Mouse (Mus musculus) left cerebral cortex, adult 18-20 months (tissue): Measurements from ENCODE around the gene F12. TPM values are rescaled to one million over a fixed set of nuclear protein-coding genes. Genes with fewer than 3 reads are reported as not detected.

ENCODE experiments used
- DNase-seq, 2 experiments: peaks; one replicate each; pipeline ENCODE4 v3.0.0; 2021 to 2022; ENCODE audit warnings: low spot score in 2 of 2, mixed read lengths in 1 of 2
- long read RNA-seq, 2 experiments: library from polyadenylated mRNA; stranded (forward); transcript quantifications; one replicate each; pipeline ENCODE4 v2.0.0; 2021
- total RNA-seq, 2 experiments: library from RNA; stranded (reverse); gene quantifications; 2 replicates each; pipeline ENCODE4 v1.2.3; 2021

The F12 gene
- under 1 TPM; 0.33 to 0.68 TPM for total RNA-seq
- long read RNA-seq, experiment 1, partial matches to known transcripts = 2 of 3 reads
- long read RNA-seq, experiment 1, other reads (novel, unspliced or antisense) = 1 of 3 reads
- long read RNA-seq, experiment 2, partial matches to known transcripts = 2 of 3 reads
- long read RNA-seq, experiment 2, other reads (novel, unspliced or antisense) = 1 of 3 reads

GRCm38 (mm10) chr13:55426613-55427012 lies at the start of gene F12:
Gene F12, minus strand, starts transcription at chr13:55426793.
- DNase-seq = no peak

DNA sequence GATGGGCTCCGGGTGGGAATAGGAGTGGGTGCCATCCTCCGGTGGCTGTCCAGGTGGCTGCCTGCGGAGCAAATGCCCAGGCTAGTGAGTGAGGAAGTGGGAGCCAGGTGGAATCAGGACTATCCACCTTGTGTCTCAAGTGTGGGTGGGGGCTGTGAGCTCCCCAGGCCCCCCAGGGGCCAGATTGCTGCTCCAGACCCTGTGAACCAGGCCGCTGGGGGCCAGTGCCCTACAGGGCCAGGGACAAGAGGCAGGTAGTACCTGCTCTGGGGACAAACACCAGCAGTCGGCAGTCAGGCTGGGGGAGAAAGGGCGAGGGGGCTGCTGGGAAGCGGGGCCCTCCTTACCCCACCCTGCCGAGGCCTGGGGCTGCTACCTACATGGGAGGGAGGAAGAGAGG lies 49.7 kb upstream of the F12 start:
- DNase-seq = no peak

DNA sequence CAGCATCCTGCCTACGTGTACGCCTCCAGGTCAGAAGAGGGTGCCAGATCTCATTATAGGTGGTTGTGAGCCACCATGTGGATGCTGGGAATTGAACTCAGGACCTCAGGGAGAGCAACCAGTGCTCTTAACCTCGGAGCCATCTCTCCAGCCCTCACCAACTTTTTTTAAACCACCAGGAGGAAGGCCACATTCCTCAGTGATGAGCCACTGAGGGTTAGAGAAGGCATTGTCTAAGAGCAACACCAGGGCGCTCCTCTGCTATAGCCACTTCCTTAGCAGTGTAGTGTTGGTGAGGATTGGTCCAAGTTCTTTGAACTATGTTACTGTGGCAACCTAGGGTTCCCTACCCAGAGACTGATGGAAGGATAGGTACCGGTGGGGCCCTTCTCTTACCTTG lies 49.2 kb upstream of the F12 start:
- DNase-seq = no peak

DNA sequence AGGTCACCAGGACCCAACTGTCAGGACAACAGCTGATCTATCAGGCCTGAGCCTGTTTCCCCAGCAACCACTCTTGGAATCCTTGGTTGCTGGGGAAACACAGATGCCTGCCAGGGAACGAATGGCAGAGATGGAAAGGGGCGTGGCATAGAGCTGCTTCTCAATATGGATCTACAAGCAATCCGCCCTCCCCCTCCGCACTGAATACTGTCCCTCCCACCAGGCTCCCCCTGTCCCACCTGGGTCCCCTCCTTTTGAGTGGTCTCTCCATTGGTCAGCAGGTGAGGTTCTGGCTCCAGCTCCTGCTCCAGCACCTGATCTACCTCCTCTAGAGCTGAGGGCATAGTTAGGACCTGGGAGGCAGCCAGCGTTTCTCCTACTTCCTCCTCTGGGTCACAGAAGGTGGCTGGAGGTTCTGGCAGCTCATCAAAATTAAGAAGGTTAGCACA lies 48.1 kb upstream of the F12 start:
- peak in 1 of 2 experiments; percentile 74 for DNase-seq

- DNase-seq = no peak
Measured at GRCm38 (mm10) chr13:55473961-55474360, 47.4 kb upstream of the F12 start.

GRCm38 (mm10) chr13:55473076-55473831 lies 46.7 kb upstream of the F12 start:
- no peak for DNase-seq

- peak; percentile 72 to 84 for DNase-seq
Measured at GRCm38 (mm10) chr13:55472132-55473022, 45.8 kb upstream of the F12 start.

GRCm38 (mm10) chr13:55471819-55472131 lies 45.2 kb upstream of the F12 start:
- no peak for DNase-seq

- peak; percentile 72 to 80 for DNase-seq
Measured at GRCm38 (mm10) chr13:55471156-55471818, 44.7 kb upstream of the F12 start.

GRCm38 (mm10) chr13:55470372-55470771 lies 43.8 kb upstream of the F12 start:
- peak in 1 of 2 experiments; percentile 57 for DNase-seq

DNA sequence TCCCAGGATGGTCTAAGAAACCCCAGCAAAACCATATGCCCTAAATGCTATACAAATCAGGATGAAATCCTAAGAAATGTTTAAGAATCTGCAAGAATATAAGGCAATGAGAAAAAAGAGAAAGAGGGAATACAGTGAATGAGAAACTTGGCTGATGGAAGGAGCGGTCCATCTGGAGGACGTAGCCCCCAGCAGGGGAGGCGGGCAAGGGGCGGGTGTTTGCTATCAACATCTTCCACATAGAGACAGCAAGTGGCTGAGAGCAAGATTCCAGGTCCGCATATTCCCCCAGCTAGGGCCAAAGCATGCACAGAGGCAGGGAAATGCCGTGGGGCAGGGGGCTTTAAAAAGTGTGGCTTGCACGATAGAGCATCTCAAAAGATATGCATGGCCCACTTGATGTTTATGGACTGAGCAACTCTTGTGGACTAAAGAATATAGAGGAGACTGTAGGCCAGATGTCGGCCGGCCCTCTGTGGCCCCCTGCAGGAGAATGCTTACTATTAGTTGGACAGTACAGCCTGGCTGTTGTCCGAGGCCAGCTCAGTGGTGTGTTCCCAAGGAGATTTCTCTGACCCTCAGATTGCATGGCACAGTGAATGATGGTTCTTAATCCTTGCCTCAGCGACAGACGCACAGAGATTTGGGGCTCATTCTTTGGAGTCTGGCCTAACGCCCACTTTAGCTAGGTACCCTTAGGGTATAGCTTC lies 42.4 kb upstream of the F12 start:
- no peak for DNase-seq

GRCm38 (mm10) chr13:55465830-55466440 lies 39.3 kb upstream of the F12 start:
- no peak for DNase-seq

DNA sequence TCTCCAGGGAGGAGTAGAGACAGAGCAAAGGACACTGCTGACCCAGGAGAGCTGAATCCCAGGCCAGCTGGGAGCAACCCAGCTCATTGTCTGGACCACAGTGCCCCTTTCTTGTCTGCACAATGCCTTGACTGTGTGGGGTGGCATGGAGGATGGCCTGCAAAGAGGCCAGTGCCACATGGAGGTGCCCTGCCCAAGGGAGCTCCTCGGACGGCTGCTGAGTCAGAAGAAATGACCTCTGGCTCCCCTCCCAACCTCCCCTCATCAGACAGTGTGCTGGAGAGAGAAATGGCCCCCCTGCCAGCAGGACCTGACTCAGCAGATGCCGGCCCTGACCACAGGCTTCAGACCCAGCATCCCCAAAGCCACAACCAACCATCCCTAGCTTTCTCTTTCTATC lies 38.6 kb upstream of the F12 start:
- peak in 1 of 2 experiments; percentile 37 for DNase-seq

DNA sequence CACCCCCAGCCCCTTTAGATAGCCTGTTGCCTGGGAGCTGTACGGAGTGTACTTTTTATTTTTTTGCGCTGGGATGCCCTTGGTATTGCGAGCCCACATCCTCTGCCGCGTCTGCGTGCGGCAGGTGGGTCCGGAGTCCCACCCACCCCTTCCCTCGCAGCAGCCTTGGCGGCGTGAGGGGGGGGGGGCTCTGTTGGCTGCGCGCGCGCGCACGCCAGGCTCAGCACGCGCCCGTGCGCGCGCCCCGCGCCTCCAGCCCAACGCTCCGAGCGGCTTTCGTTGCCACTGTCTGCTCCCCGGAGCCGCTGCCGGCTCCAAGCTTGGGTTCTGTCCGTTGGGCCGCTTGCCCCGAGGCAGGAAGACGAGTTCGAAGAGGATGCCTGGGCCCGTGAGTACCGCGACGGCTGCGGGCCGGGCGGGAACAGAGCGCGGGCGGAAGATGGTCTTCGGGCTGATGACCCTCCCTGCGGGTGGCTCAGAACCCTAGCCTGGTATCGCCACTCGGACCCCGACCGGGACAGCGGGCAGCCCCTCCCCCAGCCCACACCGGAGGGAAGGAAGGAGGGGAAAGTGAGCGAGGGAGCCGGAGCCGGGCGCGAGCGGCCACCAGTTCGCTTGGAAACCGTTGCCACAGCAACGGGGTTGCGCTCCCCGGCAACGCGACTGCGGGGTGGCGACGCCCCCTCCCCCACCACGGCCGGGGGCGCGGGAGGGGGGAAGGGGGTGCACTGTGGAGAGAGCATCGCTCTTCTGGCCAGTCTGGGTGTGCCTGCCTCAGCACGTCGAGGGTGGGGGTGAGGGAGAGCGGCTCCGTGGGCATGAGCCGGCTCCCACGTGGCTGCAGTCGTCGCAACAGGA lies 37.7 kb upstream of the F12 start, which contains the start of gene Prr7:
Gene Prr7, plus strand, starts transcription at position 241 of the 858 bp plus-strand sequence.
- DNase-seq = peak; percentile 62 to 77

DNA sequence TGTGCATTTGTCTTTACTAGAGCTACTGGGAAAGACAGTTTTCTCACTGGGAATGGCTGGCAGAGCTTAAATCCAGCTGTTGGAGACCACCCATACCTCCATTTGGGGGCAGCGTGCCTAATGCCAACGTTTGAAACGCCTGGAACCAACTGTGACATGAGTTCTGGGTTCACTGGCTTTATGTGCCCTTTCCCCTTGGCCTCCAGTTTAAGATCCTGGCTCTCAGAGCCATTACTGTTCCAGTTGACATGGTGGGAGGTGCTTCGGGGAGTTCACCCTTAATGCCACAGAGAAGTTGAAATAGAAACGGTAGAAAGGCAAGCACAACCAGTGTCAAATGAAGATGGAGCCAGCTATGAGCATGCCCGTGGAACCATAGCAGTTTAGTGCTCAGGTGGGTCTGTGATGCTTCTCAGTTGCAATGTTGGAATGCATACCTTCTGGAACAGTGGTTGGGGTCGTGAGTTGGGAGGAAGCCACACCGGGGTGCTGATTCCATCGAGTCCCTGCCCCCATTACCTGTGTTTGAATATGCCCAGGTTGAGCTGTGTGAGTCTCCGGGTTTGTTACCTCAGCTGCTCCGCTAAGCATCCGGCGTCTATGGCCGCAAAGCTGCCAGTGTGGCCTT lies 36.9 kb upstream of the F12 start:
- DNase-seq = no peak

DNA sequence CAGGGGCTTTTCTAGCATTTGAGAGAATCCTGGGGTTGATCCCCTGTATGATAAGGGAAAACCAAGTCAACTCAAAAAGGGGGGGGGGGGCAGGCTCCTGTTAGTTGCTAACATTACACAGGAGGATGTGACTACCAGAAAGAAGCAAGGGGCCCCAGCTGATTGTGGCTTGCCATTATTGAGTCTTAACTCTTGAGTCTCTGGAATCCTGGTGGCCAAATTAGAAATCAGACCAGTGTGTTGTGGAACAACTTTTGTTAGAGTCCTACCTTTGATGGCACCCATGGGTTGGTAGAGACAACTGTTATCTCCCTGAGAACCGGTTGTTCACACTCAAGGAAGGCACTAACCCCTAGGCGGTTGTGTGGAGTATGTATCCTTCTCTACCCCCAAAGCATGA lies 36.4 kb upstream of the F12 start:
- DNase-seq = no peak

DNA sequence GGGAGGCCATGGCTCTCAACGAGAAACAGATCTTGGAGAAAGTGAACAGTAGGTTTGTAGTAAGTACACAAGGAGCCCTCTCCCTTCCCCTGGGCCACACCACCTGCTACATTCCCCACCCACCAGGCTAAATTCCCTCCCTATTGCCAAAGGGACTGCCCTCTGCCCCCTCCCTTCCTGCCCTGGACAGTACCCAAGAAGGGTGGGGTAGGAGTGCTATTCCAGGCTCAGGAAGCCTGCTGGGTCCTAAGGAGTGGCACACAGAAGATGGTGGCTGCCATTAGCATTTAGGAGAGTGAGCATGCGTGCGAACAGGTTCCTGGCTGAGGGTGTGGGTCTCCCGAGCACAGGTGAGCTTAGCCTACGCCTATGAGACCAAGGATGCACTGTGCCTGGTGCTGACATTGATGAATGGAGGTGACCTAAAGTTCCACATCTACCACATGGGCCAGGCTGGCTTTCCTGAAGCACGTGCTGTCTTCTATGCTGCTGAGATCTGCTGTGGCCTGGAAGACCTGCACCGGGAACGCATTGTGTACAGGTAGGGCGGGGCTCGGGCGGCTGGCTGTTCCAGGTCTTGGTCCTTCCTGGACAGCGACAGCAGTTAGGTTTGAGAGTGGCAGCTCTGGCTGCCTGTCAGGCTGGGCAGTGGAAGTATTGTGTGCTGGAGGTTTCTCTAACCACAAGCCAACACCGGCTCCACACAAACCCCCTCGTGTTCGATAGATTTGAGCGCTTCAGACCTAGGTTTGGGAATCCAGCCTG lies 25.4 kb upstream of the F12 start:
- no peak for DNase-seq

DNA sequence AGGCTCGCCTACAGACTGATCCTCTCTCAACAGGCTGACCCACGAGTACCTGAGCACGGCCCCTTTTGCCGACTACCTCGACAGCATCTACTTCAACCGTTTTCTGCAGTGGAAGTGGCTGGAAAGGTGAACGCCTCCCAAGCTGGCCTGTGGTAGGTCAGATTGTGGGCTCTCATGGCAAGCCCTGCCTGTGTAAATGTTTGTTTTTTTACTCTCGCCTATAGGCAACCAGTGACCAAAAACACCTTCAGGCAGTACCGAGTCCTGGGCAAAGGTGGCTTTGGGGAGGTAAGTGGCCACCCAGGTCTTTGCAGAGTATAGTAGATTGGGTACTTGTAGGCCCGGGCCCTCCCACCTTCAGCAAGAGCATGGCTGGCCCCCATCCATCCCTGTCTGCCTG lies 24.7 kb upstream of the F12 start:
- DNase-seq = no peak
